Mouse (Mus musculus) kidney, postnatal 0 days (tissue): ENCODE measurements around the gene Fgf22. TPM values are rescaled to one million over a fixed set of nuclear protein-coding genes. Genes with fewer than 3 reads are reported as not detected.
A peak's percentile ranks its signal among the peaks of the same experiment; 100 is the strongest.

Experiments used
- ATAC-seq: fragments of 200-750 bp; cut with Nextera tagmentation; replicated peaks from 2 replicates; pipeline ENCODE4 v1.8.0; 2017; ENCODE audit warnings: low read depth, moderate number of reproducible peaks, moderate TSS enrichment, moderate library complexity; ENCODE audit not compliant: low FRiP score
- DNase-seq: peaks from one replicate; pipeline ENCODE4 v3.0.0-alpha.2; 2016; ENCODE audit warnings: low spot score
- H3K27ac ChIP-seq: fragments of 300-500 bp; sonication (generic); 2 replicates; pipeline ENCODE4 v1.5.1; 2014; ENCODE audit warnings: mild to moderate bottlenecking
- H3K27me3 ChIP-seq: fragments of 300-500 bp; sonication (generic); 2 replicates; pipeline ENCODE4 v1.6.1; 2014; ENCODE audit warnings: low read length, mixed read lengths; ENCODE audit not compliant: insufficient read depth
- H3K36me3 ChIP-seq: fragments of 300-500 bp; sonication (generic); 2 replicates; pipeline ENCODE4 v1.6.1; 2014; ENCODE audit warnings: low read length, mixed read lengths; ENCODE audit not compliant: insufficient read depth
- H3K4me1 ChIP-seq: fragments of 300-500 bp; sonication (generic); replicated peaks from 2 replicates; pipeline ENCODE4 v1.6.1; 2014; ENCODE audit warnings: antibody characterized with exemption, low read length, mixed read lengths; ENCODE audit not compliant: insufficient read depth
- H3K4me2 ChIP-seq: fragments of 300-500 bp; sonication (generic); 2 replicates; pipeline ENCODE4 v1.6.1; 2014; ENCODE audit warnings: mild to moderate bottlenecking, low read length, moderate library complexity, mixed read lengths
- H3K4me3 ChIP-seq: fragments of 300-500 bp; sonication (generic); replicated peaks from 2 replicates; pipeline ENCODE4 v1.5.1; 2014; ENCODE audit warnings: low read depth, low read length
- H3K9ac ChIP-seq: fragments of 300-500 bp; sonication (generic); 2 replicates; pipeline ENCODE4 v1.6.1; 2014; ENCODE audit warnings: low read depth, low read length
- H3K9me3 ChIP-seq: fragments of 300-500 bp; sonication (generic); replicated peaks from 2 replicates; pipeline ENCODE4 v1.6.1; 2016; ENCODE audit warnings: low read length, inconsistent platforms, mixed read lengths
- CTCF ChIP-seq: IDR thresholded peaks from 2 replicates; pipeline ENCODE4 v1.5.1; 2016; ENCODE audit warnings: antibody characterized with exemption, low read depth, mild to moderate bottlenecking, moderate library complexity
- WGBS: fragments of 180-500 bp; shearing (Covaris S2); extraction: QIAGEN DNeasy Blood & Tissue Kit; methylation state at CpG from one replicate; pipeline ENCODE4 v1.1.7; 2014; 5-methylcytosine and 5-hydroxymethylcytosine counted together
- polyA plus RNA-seq: library from polyadenylated mRNA; unstranded; fragments of >200 nt; fragmentation: Nextera tagmentation; extraction: Ambion mirVana; gene quantifications from 2 replicates; pipeline ENCODE4 v1.2.1, GENCODE M21; 2015

Fgf22 gene
- polyA plus RNA-seq, 1 experiment from 2014 or later, result 0.11 TPM

DNA sequence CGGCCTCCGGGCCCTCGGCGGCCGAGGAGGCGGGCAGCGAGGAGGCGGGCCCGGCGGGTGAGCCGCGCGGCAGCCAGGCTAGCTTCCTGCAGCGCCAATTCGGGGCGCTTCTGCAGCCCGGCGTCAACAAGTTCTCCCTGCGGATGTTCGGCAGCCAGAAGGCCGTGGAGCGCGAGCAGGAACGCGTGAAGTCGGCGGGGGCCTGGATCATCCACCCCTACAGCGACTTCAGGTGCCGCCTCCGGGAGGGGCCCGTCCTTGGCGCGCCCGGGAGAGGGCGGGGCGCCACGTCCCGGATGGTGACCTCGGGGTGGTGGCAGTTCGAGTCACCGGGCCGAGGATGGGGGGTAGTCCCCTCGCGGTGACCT, 37.9 kb upstream of the Fgf22 start:
- no peaks in the 10 kb centered on the region for H3K36me3 ChIP-seq
- DNase-seq, result no peak
- H3K4me1 ChIP-seq, result peaks cover 15% of the 10 kb centered on the region; the same call in 1 of the 2 replicates
- H3K4me2 ChIP-seq, result peak overlapping the region; percentile 97
- no peaks in the 10 kb centered on the region for H3K9me3 ChIP-seq
- peaks cover 27% of the 10 kb centered on the region for H3K27me3 ChIP-seq
- no peak for ATAC-seq
- H3K27ac ChIP-seq, result no peak overlapping the region
- peak overlapping the region; percentile 35; the same call in 1 of the 2 replicates for H3K9ac ChIP-seq
- WGBS, result 2% methylated on average over 42 of the region's 44 CpGs
- peak overlapping the region; percentile 61 for H3K4me3 ChIP-seq
- TF ChIP-seq CTCF, result no peak

- peak overlapping the region; percentile 97 for H3K4me2 ChIP-seq
- no peak overlapping the region for H3K9ac ChIP-seq
- H3K27ac ChIP-seq, result no peak overlapping the region
- peak overlapping the region; percentile 61 for H3K4me3 ChIP-seq
- H3K9me3 ChIP-seq, result no peaks in the 10 kb centered on the region
- 4% methylated on average over 43 of the region's 43 CpGs for WGBS
- peaks cover 27% of the 10 kb centered on the region for H3K27me3 ChIP-seq
- no peaks in the 10 kb centered on the region for H3K36me3 ChIP-seq
- ATAC-seq (no peak), DNase-seq (peak; percentile 85)
- TF ChIP-seq CTCF, result no peak
- H3K4me1 ChIP-seq, result peaks cover 15% of the 10 kb centered on the region; the same call in 1 of the 2 replicates
Observed at GRCm38 (mm10) chr10:79717640-79718357, 37.1 kb upstream of the Fgf22 start.

DNA sequence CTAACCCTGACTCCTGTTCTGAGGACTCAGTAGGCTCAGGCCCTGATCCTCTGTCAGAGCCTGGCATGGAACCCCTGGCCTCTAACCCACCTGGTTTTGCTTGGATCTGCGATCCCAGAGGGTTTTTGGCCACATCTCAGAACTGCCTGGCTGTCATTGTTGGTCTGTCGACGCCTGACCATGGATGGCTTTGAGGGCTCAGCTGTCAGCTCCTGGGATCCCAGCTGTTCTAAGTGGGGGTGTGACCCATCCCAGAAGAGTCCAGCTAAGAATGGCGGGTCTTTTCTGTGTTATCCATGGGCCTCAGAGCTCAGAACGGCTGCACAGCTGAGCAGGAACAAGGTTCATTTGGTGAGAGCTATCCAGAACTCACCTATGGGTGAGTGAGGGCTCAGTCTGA, 33.8 kb upstream of the Fgf22 start:
- H3K27ac ChIP-seq, result no peak overlapping the region
- no peaks in the 10 kb centered on the region for H3K9me3 ChIP-seq
- H3K4me3 ChIP-seq, result no peak overlapping the region
- WGBS, result 65% methylated on average over 5 of the region's 5 CpGs
- peaks cover 13% of the 10 kb centered on the region; the same call in 1 of the 2 replicates for H3K4me1 ChIP-seq
- DNase-seq (no peak), ATAC-seq (no peak)
- peaks cover 17% of the 10 kb centered on the region for H3K27me3 ChIP-seq
- no peak overlapping the region for H3K4me2 ChIP-seq
- no peaks in the 10 kb centered on the region for H3K36me3 ChIP-seq
- H3K9ac ChIP-seq, result no peak overlapping the region
- TF ChIP-seq CTCF, result no peak

DNA sequence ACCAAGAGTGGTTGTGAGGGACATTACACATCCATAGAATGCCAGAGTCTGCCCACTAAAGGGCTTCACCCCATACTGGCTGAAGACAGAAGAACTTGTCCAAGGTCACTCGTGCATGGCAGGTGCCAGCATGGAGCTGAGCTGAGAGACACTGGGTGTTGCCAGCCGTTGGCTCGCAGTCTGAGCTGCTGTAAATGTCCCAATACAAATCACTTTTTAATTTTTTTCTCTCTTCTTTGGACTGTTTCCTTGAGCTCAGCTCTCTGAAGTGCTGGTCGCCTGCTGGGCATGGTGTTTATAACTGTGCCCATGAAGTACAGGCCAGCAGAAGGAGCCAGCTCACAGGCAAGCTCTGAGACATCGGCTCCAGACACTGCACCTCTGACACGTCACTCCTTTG, 31.8 kb upstream of the Fgf22 start:
- no peaks in the 10 kb centered on the region; the same call in 1 of the 2 replicates for H3K4me1 ChIP-seq
- no peaks in the 10 kb centered on the region for H3K9me3 ChIP-seq
- H3K4me2 ChIP-seq, result no peak overlapping the region
- H3K4me3 ChIP-seq, result no peak overlapping the region
- no peak for TF ChIP-seq CTCF
- H3K27me3 ChIP-seq, result no peaks in the 10 kb centered on the region
- H3K36me3 ChIP-seq, result no peaks in the 10 kb centered on the region
- H3K9ac ChIP-seq, result no peak overlapping the region
- 63% methylated on average over 6 of the region's 6 CpGs for WGBS
- H3K27ac ChIP-seq, result no peak overlapping the region
- no peak for DNase-seq
- ATAC-seq, result no peak

DNA sequence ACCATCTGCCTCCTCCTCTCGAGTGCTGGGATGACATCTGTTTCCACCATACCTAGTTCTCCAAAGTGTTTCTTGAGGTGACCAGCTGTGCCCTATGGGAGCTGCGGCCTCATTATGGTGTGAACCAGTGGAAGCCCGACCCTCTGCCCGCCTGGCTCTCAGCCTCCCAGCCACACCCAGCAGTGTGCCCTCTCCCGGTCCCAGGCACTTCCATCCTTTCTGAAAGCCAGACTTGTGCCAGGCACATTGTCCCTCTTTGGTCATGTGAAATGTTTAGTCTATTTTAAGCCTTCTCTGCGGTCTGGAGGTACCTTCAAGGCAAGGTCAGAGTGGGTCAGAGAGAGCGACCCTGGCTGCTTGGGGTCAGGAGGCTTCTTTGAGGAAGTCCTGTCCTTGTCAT, 31.2 kb upstream of the Fgf22 start:
- Histone ChIP-seq H3K36me3 (no peaks in the 10 kb centered on the region), H3K27me3 (no peaks in the 10 kb centered on the region), H3K9ac (no peak overlapping the region), H3K4me2 (no peak overlapping the region), H3K9me3 (no peaks in the 10 kb centered on the region), H3K27ac (no peak overlapping the region), H3K4me3 (no peak overlapping the region), H3K4me1 (no peaks in the 10 kb centered on the region; the same call in 1 of the 2 replicates)
- DNase-seq (no peak), ATAC-seq (no peak)
- WGBS, result 80% methylated on average over 7 of the region's 7 CpGs
- TF ChIP-seq CTCF, result no peak

- Histone ChIP-seq H3K4me3 (no peak overlapping the region), H3K4me2 (no peak overlapping the region), H3K27ac (no peak overlapping the region), H3K27me3 (no peaks in the 10 kb centered on the region), H3K9ac (no peak overlapping the region), H3K9me3 (no peaks in the 10 kb centered on the region), H3K36me3 (no peaks in the 10 kb centered on the region), H3K4me1 (no peaks in the 10 kb centered on the region; the same call in 1 of the 2 replicates)
- peak; percentile 79 for TF ChIP-seq CTCF
- ATAC-seq (peak; percentile 76), DNase-seq (peak; percentile 71)
- 18% methylated on average over 11 of the region's 11 CpGs for WGBS
Observed at GRCm38 (mm10) chr10:79726090-79726489, 28.8 kb upstream of the Fgf22 start.
